Mouse (Mus musculus) kidney, adult 2 months (tissue): ENCODE measurements around the gene Gjb2.

Experiments used
- CTCF ChIP-seq: fragments of 200-500 bp; conservative IDR thresholded peaks from 2 replicates; pipeline ENCODE4 v1.5.1; 2011; ENCODE audit warnings: low read depth, mild to moderate bottlenecking, control low read depth, low read length, moderate library complexity, mixed read lengths; ENCODE audit not compliant: insufficient read depth, insufficient read length
- POLR2A ChIP-seq: fragments of 200-500 bp; IDR thresholded peaks from one replicate; pipeline ENCODE4 v1.6.1; 2011; ENCODE audit warnings: low read depth, low read length, control low read depth

DNA sequence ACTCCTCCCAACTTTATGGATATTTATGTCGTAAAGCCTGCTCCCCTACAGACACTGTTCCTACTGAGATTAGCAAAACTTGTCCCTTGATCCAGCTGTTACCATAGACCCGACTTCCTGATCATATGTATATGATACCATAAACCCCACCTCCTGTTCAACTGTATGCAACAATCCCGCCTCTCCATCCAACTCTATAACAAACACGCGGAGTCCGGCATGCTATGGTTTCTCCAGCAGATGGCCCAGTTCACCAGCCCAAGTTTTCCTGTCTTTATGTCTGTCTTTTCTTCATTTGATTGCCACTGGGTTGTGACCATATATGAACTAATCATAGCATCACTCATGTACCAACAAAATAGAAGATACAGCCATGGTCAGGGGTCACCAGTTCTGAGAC lies 29.0 kb downstream of the Gjb2 start:
- TF ChIP-seq POLR2A (no peak), CTCF (peak; percentile 67)
